Mouse (Mus musculus) stomach, postnatal 0 days (tissue): ENCODE measurements at regions not wholly inside any gene's neighbourhood (a gene's known extent, or its start where the extent isn't known, plus 50 kb on each side); places are given as distances from the start of the nearest gene placed in this dataset.

ENCODE experiments used
- CTCF ChIP-seq: IDR thresholded peaks from 2 replicates; pipeline ENCODE4 v1.5.1; 2016; ENCODE audit warnings: antibody characterized with exemption, low read depth, mild to moderate bottlenecking, moderate library complexity
- EP300 ChIP-seq: optimal IDR thresholded peaks from 2 replicates; pipeline ENCODE3; 2016; ENCODE audit warnings: antibody characterized with exemption

DNA sequence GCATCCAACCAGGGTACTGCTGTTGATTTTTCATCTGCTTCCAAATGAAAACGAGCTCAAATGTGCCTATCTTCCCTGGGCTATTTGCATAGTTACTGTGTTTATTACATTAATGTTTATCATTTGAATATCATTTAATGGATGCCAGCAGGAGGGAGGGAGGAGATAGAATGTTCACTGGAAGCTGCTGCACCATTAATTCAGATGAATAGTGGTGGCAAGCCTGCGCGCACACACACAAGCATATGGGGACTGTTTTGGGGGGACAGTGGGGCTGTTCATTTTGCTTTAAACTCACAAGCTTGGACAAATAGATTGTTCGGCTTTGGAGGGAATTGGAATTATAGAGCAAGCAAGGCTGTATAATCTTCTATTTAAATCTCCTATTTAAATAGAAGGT is 74.3 kb upstream of the Samsn1 start:
- TF ChIP-seq CTCF (no peak), EP300 (no peak)
